Mouse (Mus musculus): ENCODE data around the gene Uox.

The Uox gene

GRCm38 (mm10) chr3:146570148-146570782 lies at the start of gene Uox:
TSS of gene Uox (plus strand) at chr3:146570426.
- DNase-seq (ENCODE audit: low read depth, low spot score): no peak

DNA sequence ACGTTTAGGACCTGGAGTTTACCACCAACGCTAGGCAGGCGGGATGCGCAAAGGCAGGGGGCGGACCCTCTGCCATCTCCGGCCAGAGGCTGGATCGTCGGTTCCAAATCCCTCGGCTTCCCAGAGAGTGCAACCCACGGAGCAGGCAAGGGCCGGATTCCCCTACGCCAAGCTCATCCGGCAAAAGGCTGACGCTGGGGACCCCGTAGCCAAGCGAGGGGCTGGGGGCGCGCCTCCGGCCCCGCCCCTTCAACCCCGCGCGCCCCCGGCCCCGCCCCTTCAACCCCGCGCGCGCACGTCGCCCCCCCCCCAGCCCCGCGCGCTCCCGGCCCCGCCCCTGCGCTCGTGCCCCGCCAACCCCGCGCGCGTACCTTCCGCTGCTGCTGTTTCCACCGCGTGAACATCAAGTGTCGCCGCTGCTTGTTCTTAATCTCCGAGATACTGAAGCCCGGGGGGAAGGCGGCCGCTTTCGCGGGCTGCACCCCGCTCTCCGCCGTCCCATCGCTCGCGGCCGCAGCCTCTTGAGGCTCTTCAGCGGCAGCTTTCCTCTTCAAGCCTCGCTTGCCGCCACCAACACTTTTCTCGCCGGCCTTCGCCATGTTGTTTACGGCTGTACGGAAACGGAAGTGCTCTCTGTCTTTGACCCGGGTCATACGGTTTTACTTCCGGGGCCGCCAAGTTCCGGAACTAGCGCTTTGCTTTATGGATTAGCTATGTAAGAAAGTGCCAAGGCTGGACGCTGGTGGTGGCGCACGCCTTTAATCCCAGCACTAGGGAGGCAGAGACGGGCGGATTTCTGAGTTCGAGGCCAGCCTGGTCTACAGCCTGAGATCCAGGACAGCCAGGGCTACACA lies 49.2 kb upstream of the Uox start, which contains the start of gene Rpf1:
Rpf1 (minus strand) TSS at position 632 of the 854 bp plus-strand sequence.
- peak; percentile 96 for DNase-seq (ENCODE audit: low read depth, low spot score)

GRCm38 (mm10) chr3:146521652-146522020 lies 48.6 kb upstream of the Uox start:
- no peak for DNase-seq (ENCODE audit: low read depth, low spot score)

DNA sequence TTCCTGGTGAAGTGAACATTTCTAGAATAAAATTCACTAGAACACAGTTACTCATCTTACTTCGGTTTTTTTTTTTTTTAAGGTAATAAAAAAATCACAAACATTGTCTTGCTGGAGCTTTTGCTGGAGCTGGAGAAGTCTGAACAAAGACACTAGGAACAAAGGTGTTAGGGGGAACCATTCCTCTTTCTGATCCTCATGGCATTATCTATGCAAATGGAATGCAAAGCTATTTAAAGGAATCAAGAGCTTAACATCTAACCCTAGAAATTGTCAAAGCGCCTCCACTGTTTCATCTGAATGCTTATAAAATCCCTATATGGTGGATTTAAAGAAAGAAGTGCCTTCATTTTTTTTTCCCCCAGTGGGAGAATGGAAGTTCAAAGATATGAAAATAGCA lies 41.9 kb upstream of the Uox start:
- DNase-seq (ENCODE audit: low read depth, low spot score): peak; percentile 12

GRCm38 (mm10) chr3:146534986-146535385 lies 35.2 kb upstream of the Uox start:
- DNase-seq (ENCODE audit: low read depth, low spot score): no peak

GRCm38 (mm10) chr3:146540521-146541273 lies 29.5 kb upstream of the Uox start:
- no peak for DNase-seq (ENCODE audit: low read depth, low spot score)

- no peak for DNase-seq (ENCODE audit: low read depth, low spot score)
Observed at GRCm38 (mm10) chr3:146543632-146544031, 26.6 kb upstream of the Uox start.

DNA sequence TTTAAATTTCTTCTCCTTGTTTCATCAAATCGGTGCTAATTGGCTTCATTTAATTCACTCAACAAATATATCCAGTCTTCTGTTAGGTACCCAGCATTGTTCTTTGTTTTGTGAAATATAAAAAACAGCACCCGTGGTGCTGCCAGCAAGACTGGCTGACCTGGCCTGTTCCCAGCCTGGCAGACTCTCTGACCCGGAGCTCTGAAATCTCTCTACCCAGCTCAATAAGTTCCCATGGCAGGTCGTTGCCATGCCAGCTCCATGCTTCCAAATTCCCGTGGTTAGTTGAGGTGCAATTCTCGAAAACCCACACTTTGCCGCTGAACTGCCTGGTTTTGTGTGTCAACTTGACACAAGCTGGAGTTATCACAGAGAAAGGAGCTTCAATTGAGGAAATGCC lies 15.4 kb upstream of the Uox start:
- no peak for DNase-seq (ENCODE audit: low read depth, low spot score)

DNA sequence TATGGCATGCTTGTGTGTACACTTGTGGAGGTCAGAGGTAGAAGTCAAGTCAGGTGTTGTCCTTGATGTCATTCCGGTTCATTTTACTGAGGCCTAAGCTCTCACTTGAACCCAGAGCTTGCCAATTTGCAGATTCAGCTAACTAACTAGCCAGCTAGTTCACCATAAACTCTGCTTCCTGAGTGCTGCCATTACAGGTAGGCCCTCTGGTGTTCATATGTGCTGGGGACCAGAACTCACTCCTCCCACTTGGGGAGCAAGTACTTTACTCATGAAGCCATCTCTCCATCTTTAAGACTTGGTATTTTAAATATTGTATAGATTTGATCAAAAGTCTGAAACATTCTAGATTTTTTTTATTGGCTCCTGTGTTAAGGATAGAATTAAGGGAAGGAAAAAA lies 13.7 kb upstream of the Uox start:
- no peak for DNase-seq (ENCODE audit: low read depth, low spot score)

DNA sequence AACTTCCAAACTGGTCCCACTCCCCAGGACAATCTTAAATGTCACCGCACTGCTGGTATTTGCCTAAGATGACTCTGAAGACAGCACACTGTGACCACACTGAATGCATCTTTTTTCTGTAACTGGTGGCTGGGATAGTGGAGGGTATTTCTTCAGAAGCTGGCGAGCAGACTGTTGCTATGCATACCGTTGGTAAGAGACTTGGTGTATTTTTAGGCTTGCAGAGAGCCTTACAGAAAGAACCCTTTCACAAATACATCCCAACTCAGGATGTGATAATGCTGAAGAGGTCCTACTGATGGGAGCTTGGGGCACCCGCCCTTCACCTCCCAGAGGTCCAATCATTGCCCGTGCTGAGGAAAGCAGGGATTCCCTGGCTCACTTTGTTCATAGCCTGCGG lies 12.7 kb upstream of the Uox start:
- DNase-seq (ENCODE audit: low read depth, low spot score): no peak

DNA sequence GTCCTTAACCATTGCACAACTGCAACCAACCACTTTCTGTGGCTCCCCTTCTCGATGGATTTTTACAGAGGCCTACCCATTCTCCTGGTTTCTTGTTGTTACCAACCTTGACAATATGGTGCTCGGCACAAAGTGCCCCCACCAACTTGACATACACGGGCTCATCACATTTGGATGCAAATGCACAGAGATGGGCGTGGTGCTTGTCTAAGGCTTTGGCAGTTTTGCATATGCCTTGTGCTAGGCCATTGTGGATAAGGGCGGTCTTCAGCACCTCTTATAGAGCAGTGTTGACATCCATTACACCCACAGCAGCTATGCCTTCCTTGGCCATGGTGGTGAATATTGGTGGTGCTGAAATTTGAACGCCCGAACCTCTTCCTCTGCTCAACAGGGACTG lies 7.3 kb upstream of the Uox start:
- DNase-seq (ENCODE audit: low read depth, low spot score): no peak

GRCm38 (mm10) chr3:146564268-146565064 lies 5.8 kb upstream of the Uox start:
- peak; percentile 70 for DNase-seq (ENCODE audit: low read depth, low spot score)

DNA sequence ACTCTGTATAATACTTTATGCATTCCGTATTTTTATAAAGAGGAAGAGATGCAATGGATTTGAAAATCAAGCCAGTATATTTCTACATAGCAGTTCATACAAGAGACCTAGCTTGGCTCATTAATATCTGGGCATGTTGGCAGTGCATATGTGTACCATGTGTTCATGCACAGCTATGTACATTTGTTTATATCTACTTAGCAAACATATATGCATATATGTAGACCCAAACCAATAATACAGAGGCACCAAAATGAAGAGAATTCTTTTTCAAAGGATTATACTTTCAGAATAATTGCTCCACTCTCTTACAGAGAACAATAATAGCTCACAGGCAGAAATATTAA lies 5.2 kb upstream of the Uox start:
- no peak for DNase-seq (ENCODE audit: low read depth, low spot score)

DNA sequence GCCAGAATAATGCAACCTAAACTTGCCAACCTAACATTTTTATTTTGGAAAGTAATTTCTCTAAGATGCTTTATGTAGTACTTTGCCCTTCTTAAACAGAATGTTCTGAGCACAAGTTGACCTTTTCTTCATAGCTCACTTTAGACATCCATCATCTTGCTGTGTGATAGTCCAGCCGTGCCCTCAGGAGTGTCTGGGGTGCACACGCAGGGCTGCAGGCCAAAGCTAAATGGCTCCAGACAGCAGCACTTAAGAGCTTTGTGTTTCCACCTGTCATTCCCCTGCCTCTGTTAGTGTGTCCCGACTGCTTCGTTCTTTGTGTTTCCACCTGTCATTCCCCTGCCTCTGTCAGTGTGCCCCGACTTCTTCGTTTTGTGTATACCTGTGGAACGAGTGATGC lies 2.9 kb upstream of the Uox start:
- DNase-seq (ENCODE audit: low read depth, low spot score): no peak

GRCm38 (mm10) chr3:146567884-146568530 lies 2.2 kb upstream of the Uox start:
- no peak for DNase-seq (ENCODE audit: low read depth, low spot score)

DNA sequence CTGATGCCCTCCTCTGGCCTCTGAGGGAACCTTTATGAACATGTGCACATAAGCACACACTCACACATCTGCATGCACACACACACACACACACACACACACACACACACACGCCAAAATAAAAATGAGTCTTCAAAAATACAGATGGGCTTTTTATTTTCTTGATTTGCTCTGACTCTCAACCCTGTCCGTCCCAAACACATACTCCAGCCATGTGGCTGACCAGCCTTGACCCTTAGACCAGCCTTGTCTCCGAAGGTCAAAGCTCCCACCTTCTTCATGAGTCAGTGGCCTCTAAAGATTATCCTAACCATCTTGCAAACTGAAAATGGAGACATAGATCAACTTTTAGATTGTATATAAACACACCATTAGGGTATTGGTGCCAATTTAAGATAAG lies 632 bp upstream of the Uox start:
- no peak for DNase-seq (ENCODE audit: low read depth, low spot score)

GRCm38 (mm10) chr3:146570939-146571338 lies 713 bp downstream of the Uox start:
- no peak for DNase-seq (ENCODE audit: low read depth, low spot score)

GRCm38 (mm10) chr3:146571341-146571740 lies 1.1 kb downstream of the Uox start:
- no peak for DNase-seq (ENCODE audit: low read depth, low spot score)

DNA sequence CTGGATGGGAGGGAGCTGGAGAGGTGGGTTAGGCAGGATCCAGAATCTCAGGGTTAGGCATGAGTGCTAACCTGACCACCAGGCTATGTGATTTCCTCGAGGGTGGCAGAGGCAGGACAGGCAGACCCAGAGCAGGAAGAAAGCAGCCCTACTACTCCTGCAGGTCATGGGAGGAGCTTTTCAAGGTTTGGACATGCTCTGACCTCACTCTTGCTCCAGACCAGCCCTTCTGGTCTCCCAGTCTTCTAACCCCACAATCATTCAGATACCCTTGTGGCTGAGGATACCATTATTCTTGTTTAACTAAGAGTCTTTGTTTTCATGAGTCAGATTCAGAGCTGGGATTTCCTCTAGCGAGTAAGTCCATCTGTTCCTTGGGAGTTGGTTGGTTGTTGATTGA lies 7.4 kb downstream of the Uox start:
- DNase-seq (ENCODE audit: low read depth, low spot score): no peak

- no peak for DNase-seq (ENCODE audit: low read depth, low spot score)
Observed at GRCm38 (mm10) chr3:146580039-146580729, 10.0 kb downstream of the Uox start.

- no peak for DNase-seq (ENCODE audit: low read depth, low spot score)
Observed at GRCm38 (mm10) chr3:146583478-146583877, 13.3 kb downstream of the Uox start.

Data from telencephalon, adult 2 months (tissue).